Mouse (Mus musculus): ENCODE measurements around the gene Ier3. TPM values are rescaled to one million over a fixed set of nuclear protein-coding genes. Genes with fewer than 3 reads are reported as not detected.

Gene Ier3
- 25.3 and 25.4 TPM in 2 replicates for polyA plus RNA-seq (2015; fragmentation: Nextera tagmentation; extraction: Ambion mirVana)

GRCm38 (mm10) chr17:35821439-35822430, at the start of gene Ier3:
Gene Ier3, plus strand, starts transcription at chr17:35821684.
- peak within 1 kb of the TSS; percentile 81 for H3K4me3 ChIP-seq (replicated peaks)
- peaks cover 48% of the 10 kb centered on the region for H3K4me1 ChIP-seq
- H3K36me3 ChIP-seq = peaks cover 18% of the 10 kb centered on the region
- ATAC-seq (replicated peaks; ENCODE audit: low FRiP score) = peak; percentile 69
- H3K27me3 ChIP-seq = peaks cover 9% of the 10 kb centered on the region; the same call in 1 of the 2 replicates
- peak within 1 kb of the TSS; percentile 69 for H3K9ac ChIP-seq
- H3K4me2 ChIP-seq = peak within 1 kb of the TSS; percentile 96
- no peaks in the 10 kb centered on the region for H3K9me3 ChIP-seq (replicated peaks)
- WGBS = under 1% methylated on average over 62 of the region's 62 CpGs
- H3K27ac ChIP-seq = peak within 1 kb of the TSS; percentile 92

GRCm38 (mm10) chr17:35776811-35777609, 44.5 kb upstream of the Ier3 start:
- Histone ChIP-seq H3K27me3 (no peaks in the 10 kb centered on the region), H3K36me3 (no peaks in the 10 kb centered on the region), H3K9me3 (replicated peaks) (no peaks in the 10 kb centered on the region), H3K4me3 (replicated peaks) (no peak overlapping the region), H3K4me1 (peaks cover 13% of the 10 kb centered on the region), H3K9ac (no peak overlapping the region), H3K27ac (peak overlapping the region; percentile 19), H3K4me2 (0 out of 2 replicates have a peak overlapping the region, but pooled peaks have one; percentile 9)
- no peak for ATAC-seq (replicated peaks; ENCODE audit: low FRiP score)
- WGBS = 21% methylated on average over 13 of the region's 13 CpGs

- Histone ChIP-seq H3K36me3 (no peaks in the 10 kb centered on the region), H3K27me3 (no peaks in the 10 kb centered on the region), H3K4me3 (replicated peaks) (no peak overlapping the region), H3K9me3 (replicated peaks) (no peaks in the 10 kb centered on the region), H3K27ac (no peak overlapping the region), H3K4me2 (no peak overlapping the region), H3K9ac (no peak overlapping the region), H3K4me1 (peaks cover 13% of the 10 kb centered on the region)
- 78% methylated on average over 6 of the region's 6 CpGs for WGBS
- no peak for ATAC-seq (replicated peaks; ENCODE audit: low FRiP score)
These were observed 42.5 kb upstream of the Ier3 start for GRCm38 (mm10) chr17:35778965-35779364.

GRCm38 (mm10) chr17:35779466-35780205, 41.8 kb upstream of the Ier3 start:
- no peaks in the 10 kb centered on the region for H3K9me3 ChIP-seq (replicated peaks)
- H3K27me3 ChIP-seq = no peaks in the 10 kb centered on the region
- no peak overlapping the region for H3K4me2 ChIP-seq
- WGBS = 68% methylated on average over 10 of the region's 10 CpGs
- no peak overlapping the region for H3K27ac ChIP-seq
- H3K4me1 ChIP-seq = peaks cover 13% of the 10 kb centered on the region
- no peak overlapping the region for H3K9ac ChIP-seq
- H3K36me3 ChIP-seq = no peaks in the 10 kb centered on the region
- no peak overlapping the region for H3K4me3 ChIP-seq (replicated peaks)
- ATAC-seq (replicated peaks; ENCODE audit: low FRiP score) = no peak

GRCm38 (mm10) chr17:35780362-35780761, 41.1 kb upstream of the Ier3 start:
- H3K36me3 ChIP-seq = no peaks in the 10 kb centered on the region
- no peak overlapping the region for H3K27ac ChIP-seq
- WGBS = 93% methylated on average over 7 of the region's 7 CpGs
- H3K4me3 ChIP-seq (replicated peaks) = no peak overlapping the region
- H3K4me2 ChIP-seq = no peak overlapping the region
- no peaks in the 10 kb centered on the region for H3K27me3 ChIP-seq
- H3K9me3 ChIP-seq (replicated peaks) = no peaks in the 10 kb centered on the region
- peaks cover 13% of the 10 kb centered on the region for H3K4me1 ChIP-seq
- no peak overlapping the region for H3K9ac ChIP-seq
- ATAC-seq (replicated peaks; ENCODE audit: low FRiP score) = no peak

GRCm38 (mm10) chr17:35782398-35782797, 39.1 kb upstream of the Ier3 start:
- no peaks in the 10 kb centered on the region for H3K9me3 ChIP-seq (replicated peaks)
- no peak overlapping the region for H3K4me2 ChIP-seq
- no peak for ATAC-seq (replicated peaks; ENCODE audit: low FRiP score)
- WGBS = 84% methylated on average over 2 of the region's 2 CpGs
- peaks cover 1% of the 10 kb centered on the region for H3K4me1 ChIP-seq
- H3K4me3 ChIP-seq (replicated peaks) = no peak overlapping the region
- H3K27me3 ChIP-seq = no peaks in the 10 kb centered on the region
- H3K27ac ChIP-seq = no peak overlapping the region
- no peaks in the 10 kb centered on the region for H3K36me3 ChIP-seq
- no peak overlapping the region for H3K9ac ChIP-seq

GRCm38 (mm10) chr17:35782924-35783323, 38.6 kb upstream of the Ier3 start:
- ATAC-seq (replicated peaks; ENCODE audit: low FRiP score) = no peak
- H3K9ac ChIP-seq = no peak overlapping the region
- no peak overlapping the region for H3K27ac ChIP-seq
- H3K4me1 ChIP-seq = no peaks in the 10 kb centered on the region
- H3K4me3 ChIP-seq (replicated peaks) = no peak overlapping the region
- no peaks in the 10 kb centered on the region for H3K27me3 ChIP-seq
- H3K36me3 ChIP-seq = no peaks in the 10 kb centered on the region
- H3K4me2 ChIP-seq = no peak overlapping the region
- H3K9me3 ChIP-seq (replicated peaks) = no peaks in the 10 kb centered on the region
- 79% methylated on average over 5 of the region's 5 CpGs for WGBS

- H3K4me3 ChIP-seq (replicated peaks) = no peak overlapping the region
- H3K9ac ChIP-seq = no peak overlapping the region
- ATAC-seq (replicated peaks; ENCODE audit: low FRiP score) = no peak
- no peak overlapping the region for H3K27ac ChIP-seq
- H3K36me3 ChIP-seq = no peaks in the 10 kb centered on the region
- H3K4me1 ChIP-seq = no peaks in the 10 kb centered on the region
- H3K4me2 ChIP-seq = no peak overlapping the region
- 82% methylated on average over 6 of the region's 6 CpGs for WGBS
- no peaks in the 10 kb centered on the region for H3K9me3 ChIP-seq (replicated peaks)
- no peaks in the 10 kb centered on the region for H3K27me3 ChIP-seq
These were observed 37.5 kb upstream of the Ier3 start for GRCm38 (mm10) chr17:35783944-35784343.

- ATAC-seq (replicated peaks; ENCODE audit: low FRiP score) = no peak
- H3K27ac ChIP-seq = no peak overlapping the region
- 84% methylated on average over 4 of the region's 4 CpGs for WGBS
- no peak overlapping the region for H3K9ac ChIP-seq
- H3K4me2 ChIP-seq = no peak overlapping the region
- H3K36me3 ChIP-seq = no peaks in the 10 kb centered on the region
- no peaks in the 10 kb centered on the region for H3K9me3 ChIP-seq (replicated peaks)
- H3K4me1 ChIP-seq = no peaks in the 10 kb centered on the region
- H3K27me3 ChIP-seq = no peaks in the 10 kb centered on the region
- H3K4me3 ChIP-seq (replicated peaks) = no peak overlapping the region
These were observed 36.3 kb upstream of the Ier3 start for GRCm38 (mm10) chr17:35785140-35785539.

- Histone ChIP-seq H3K27ac (no peak overlapping the region), H3K9ac (no peak overlapping the region), H3K9me3 (replicated peaks) (no peaks in the 10 kb centered on the region), H3K36me3 (no peaks in the 10 kb centered on the region), H3K4me3 (replicated peaks) (no peak overlapping the region), H3K4me2 (no peak overlapping the region), H3K27me3 (no peaks in the 10 kb centered on the region), H3K4me1 (no peaks in the 10 kb centered on the region)
- no peak for ATAC-seq (replicated peaks; ENCODE audit: low FRiP score)
These were observed 34.0 kb upstream of the Ier3 start for GRCm38 (mm10) chr17:35787493-35787892.

- 77% methylated on average over 3 of the region's 3 CpGs for WGBS
These were observed 33.5 kb upstream of the Ier3 start for GRCm38 (mm10) chr17:35788025-35788424.

More at GRCm38 (mm10) chr17:35788025-35788424, 33.5 kb upstream of the Ier3 start:
- Histone ChIP-seq H3K27me3 (no peaks in the 10 kb centered on the region), H3K27ac (no peak overlapping the region), H3K4me3 (replicated peaks) (no peak overlapping the region), H3K9ac (no peak overlapping the region), H3K4me2 (no peak overlapping the region), H3K36me3 (no peaks in the 10 kb centered on the region), H3K4me1 (no peaks in the 10 kb centered on the region), H3K9me3 (replicated peaks) (no peaks in the 10 kb centered on the region)
- no peak for ATAC-seq (replicated peaks; ENCODE audit: low FRiP score)
